Mouse (Mus musculus) activated CD4-positive, CD25-positive, alpha-beta regulatory T cell, adult 4 months (primary cell): ENCODE data around the gene Rin1. TPM values are rescaled to one million over a fixed set of nuclear protein-coding genes. Genes with fewer than 3 reads are reported as not detected.
"Not testable (repeated sequence)": the region's sequence is repeated elsewhere in the genome, so short reads cannot be mapped to it uniquely, and the experiment has no call there.

Experiments
- ATAC-seq: one replicate; pipeline ENCODE4 v1.8.0; 2017
- polyA plus RNA-seq, 2 experiments: library from polyadenylated mRNA; unstranded; fragments of 100-300 nt; shearing (Covaris generic); gene quantifications; one replicate each; pipeline ENCODE4 v1.2.1; 2017

Rin1 gene
- polyA plus RNA-seq: under 1 TPM in 1 of 2 experiments, not detected in 1; 0.13 TPM

DNA sequence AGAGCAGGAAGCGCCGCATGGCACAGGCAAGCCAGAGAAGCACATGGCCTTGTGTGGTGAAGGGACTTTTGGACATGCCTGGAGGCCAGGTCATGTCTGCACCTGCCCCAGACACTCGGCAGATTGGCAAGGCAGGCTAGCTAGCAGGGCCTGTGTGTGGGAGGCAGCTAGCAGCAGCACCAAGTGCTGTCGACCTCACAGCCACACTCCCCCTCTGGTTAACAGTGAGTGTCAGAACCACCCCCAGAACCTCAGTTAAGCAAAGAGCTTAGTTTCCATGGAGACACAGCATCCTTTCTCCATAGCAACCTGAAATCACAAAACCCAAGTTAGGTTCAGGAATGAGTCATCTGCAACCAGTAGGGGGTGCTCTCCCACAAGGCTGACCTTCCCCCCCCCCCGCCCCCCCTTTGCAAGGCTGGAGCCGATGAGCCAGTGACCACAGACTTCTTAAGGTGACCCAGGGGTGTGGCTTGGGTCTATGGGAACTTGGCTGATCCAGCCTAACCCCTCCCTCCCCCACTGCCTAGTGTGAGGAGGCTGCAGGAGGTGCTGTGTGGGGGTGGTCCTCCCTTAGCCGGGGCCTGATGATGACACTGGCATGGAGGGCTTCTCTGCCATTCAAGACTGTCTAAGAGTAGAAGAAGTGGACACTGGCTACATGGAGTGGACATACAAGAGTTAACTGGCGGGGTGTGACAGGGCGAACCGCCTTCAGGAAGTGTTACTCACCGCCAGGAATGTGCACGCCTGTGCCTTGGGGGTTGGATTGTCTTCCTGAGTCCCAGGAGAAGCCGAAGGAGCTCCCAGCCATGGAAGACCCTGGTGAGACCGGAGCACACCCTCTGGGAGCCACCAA is at the start of gene Rin1:
Gene Rin1, plus strand, starts transcription at position 435 of the 859 bp plus-strand sequence.
- peak; percentile 54 for ATAC-seq

DNA sequence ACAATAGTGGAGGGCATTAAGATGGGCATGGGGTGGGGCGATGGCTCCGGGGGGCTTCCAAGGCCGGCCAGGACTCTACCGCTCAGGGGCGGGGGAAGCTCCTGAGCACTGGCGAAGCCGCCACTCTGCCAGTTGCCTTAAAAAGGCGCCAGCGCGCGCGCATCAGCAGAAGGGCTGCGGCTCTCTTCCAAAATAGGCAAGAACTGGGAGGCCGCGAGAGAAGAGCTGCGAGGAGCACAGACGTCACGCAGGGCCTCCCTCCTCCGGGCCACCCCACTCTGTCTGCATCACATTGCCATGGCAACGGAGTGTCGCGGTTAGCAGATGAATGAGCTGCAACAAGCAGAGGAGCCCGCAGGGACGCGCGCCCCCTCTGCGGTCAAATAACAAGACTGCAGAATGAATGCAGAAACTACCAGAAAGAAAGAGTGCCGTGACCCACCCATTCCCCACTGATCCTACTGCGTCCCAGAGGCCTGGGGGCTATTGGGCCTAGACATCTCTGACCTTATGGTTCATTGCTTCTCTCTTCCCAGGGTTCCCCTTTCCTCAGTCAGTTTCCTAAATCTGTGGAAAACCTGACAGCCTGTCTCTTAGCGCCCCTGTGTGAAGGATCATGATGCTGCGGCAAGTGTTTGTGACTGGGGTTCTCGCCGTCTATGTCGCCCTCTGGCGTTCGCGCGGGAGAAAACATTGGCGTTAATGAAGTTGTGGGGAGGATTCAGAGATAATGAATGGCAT is 48.4 kb upstream of the Rin1 start:
- peak; percentile 90 for ATAC-seq

DNA sequence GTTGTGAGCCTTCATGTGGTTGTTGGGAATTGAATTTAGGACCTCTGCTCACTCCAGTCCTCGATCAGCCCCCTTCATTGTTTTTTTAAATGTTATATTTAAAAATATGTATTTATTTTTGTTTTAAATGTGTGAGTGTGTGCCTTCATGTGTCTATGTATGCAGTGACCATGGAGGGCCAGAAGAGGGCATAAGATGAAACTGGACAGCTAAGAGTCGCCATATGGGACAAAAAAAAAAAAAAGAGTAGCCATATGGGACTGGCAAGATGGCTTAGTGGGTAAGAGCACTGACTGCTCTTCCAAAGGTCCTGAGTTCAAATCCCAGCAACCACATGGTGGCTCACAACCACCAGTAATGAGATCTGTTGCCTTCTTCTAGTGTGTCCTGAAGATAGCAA is 46.6 kb upstream of the Rin1 start:
- not testable (repeated sequence) for ATAC-seq

DNA sequence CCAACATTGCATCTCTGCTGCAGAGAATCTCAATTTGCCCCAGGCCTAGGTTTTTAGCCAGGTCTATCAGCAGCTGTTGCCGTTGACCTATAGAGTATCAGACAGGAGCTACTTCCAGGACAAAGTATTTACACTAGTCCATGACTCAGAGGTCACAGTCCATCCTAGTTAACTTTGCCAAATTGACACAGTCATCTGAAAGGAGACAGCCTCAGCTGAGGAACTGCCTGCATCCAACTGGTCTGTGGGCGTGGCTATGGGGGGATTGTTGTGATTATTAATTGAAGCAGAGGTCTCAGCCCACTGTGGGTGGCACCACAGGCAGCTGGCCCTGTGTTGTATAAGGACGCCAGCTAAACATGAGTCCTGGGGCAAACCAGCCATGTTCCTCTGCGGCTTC is 45.4 kb upstream of the Rin1 start:
- ATAC-seq: no peak

DNA sequence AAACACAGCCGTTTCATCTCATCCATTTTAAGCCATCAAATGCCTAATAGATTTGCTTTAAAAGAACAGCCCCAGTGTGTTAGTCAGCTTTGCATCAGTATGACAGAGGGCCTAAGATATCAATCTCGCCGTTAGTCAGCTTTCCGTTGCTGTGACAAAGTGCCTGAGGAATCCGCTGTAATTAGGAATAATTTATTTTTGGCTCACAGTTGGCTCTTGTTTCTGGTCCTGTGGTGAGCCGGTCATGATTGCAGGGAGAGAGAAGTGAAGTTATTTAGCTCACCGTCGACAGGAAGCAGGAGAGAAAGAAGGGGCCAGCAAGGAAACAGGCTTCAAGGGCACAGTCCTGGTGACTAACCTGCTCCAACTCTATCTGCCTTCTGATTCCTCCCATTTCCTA is 37.1 kb upstream of the Rin1 start:
- ATAC-seq: no peak

DNA sequence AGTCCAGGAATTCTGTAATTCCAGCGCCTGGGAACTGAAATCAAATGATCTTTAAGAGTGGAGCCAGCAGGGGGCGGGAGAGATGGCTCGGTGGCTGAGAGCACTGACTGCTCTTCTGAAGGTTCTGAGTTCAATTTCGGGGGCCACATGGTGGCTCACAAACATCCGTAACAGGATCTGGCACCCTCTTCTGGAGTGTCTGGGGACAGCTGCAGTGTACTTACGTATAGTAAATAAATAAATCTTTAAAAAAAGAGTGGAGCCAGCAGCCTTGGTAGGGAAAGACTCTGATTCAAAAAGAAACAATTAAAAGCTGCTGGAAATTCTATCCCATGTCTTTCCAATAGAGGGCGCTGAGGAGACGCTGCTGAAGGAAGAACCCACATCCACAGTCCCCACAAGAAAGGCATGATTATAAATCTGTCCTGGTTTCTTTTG is 35.3 kb upstream of the Rin1 start:
- no peak for ATAC-seq

DNA sequence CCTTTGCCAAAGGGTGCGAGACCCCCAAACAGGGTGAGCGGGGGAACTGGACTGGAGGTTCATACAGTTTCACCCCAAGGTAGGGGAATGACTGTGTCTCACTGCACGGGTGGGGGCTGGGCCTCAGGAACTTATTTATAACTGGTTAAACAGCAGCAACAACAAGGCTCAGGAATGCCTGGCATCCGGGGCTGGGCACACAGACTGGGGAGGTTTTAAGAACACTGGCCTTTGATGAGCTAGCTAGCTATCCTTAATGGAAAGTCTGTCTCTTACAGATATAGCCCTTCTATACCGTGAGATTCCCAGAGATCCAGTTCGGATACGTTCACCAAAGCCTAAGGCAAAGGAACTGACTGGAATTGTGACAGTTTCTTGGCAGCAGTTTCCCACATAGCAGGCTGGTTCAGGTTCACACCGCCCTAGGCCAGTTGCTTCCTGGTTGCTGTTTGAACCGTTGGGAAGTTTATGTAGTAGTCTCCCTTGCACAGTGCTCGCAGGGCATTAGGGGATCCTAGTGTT is 34.0 kb upstream of the Rin1 start:
- ATAC-seq: no peak

DNA sequence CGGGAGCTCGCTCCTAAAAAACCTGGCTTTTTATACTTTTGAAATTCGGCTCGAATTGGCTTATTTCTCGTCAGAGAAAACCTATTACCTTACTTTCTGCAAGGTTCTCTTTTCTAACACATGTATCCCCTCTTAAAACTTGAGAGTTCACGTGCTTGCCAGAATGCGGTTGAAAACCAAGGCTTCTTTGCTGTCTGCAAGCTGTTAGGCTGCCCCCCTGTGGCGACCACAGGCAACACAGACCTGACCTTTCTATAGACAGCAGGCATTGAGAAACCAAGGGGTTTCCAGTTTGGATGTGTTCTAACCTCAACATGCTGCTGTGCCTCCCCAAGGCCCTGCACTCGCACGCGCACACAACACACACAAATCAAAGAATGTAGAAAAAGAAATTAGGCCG is 33.5 kb upstream of the Rin1 start:
- no peak for ATAC-seq

DNA sequence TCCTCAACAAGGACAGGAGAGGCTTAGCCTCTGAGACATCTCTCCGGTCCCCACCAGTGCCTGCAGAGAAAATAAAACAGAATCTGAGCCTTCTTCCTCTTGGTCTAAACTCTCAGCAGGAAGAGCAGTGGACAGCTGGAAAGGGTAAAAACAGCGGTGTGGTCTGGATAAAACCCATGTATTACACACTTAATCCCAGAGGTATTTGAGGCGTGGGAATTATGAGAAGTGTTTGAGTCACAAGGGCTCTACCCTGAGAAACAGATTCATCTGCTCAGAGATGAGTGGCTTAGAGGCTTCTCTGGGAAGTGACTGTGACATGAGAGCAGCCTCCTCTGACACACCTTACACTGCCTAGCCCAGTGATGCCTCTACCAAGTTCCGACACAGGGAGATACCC is 32.7 kb upstream of the Rin1 start:
- ATAC-seq: no peak

DNA sequence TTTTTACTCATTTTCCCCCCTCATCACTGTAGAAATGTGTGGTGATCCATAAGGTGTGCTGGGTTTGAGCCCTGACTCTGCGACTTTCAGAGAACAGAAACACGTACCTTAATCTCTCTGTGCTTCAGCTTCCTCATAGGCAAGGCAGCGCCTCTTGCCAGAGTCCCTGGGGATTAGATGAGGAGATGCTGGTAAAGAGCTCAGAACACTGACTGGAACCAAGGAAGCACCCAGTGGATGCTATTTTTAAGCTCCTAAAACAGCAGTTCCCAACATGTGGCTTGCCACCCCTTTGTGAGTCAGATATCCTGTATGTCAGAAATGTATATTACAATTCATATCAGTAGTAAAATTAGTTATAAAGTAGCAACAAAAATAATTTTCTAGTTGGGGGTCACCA is 32.1 kb upstream of the Rin1 start:
- ATAC-seq: no peak

DNA sequence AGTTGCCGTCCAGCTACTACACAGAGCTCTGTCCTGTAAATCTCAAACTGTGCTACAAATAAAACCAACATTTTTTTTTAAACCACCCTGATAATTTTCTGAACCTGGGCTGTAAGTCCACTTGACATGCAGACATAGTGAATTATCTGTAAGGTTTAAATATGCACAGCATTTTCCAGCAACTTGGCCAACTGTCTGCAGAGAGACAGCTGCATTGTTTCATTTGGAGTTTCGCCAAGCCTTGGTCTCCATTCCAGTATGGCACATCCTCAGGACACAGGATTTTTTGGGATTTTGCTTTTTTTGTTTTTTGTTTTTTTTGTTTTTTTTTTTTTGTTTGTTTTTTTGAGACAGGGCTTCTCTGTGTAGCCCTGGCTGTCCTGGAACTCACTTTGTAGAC is 28.9 kb upstream of the Rin1 start:
- no peak for ATAC-seq

DNA sequence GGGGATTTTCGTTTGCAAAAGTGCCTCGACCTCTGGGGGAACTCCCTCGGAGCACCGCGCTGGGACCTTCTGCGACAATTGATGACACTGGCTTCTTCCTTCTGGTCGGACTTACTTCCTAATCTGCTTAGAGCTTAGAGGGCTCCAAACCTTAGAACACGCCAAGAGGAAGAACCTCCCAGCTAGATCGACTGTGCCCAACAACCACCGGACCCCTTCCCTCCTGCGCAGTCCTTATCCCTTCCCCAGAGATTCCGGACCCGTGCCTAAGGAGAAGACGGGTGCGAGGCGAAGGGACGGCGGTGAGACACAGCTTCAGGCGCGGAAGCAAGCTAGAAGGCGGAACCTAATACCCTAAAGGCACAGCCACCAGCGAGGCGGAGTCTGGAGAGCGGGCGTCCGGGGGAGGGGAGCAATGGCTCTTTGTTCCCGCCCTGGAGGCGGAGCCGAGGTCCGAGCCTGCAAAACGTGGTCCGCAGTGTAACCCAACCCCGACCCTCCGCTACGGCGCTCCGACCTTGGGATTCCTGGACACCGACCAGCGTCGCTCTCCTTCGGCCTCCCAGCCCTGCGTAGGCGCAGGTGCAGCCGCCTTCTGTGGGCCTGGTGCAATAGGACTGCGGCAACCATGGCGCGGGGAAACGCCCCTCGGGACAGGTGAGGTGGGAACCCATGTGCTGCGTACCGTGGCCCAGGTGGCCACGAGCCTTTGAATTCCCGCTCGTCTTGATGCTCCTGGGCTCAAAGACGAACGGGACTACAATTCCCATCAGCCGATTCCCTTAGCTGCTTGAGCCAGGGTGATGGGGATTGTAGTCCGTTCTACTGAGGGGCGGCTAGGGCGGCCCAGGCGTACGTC is 26.4 kb upstream of the Rin1 start, which contains the start of gene Slc29a2:
Gene Slc29a2, plus strand, starts transcription at position 240 of the 859 bp plus-strand sequence.
- ATAC-seq: peak; percentile 90

DNA sequence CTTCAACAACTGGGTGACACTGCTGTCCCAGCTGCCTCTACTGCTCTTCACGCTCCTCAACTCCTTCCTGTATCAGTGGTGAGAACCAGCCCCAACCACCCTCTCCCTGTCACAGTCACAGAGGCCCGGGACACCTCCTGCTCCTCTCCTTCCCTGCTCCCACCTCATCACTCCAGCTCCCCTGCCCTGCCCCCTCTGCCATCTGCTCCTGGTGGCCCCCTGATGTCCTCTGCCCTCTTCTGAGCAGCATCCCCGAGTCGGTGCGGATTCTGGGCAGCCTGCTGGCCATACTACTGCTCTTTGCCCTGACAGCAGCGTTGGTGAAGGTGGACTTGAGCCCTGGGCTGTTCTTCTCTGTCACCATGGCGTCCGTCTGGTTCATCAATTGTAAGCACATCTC is 24.2 kb upstream of the Rin1 start:
- ATAC-seq: no peak

DNA sequence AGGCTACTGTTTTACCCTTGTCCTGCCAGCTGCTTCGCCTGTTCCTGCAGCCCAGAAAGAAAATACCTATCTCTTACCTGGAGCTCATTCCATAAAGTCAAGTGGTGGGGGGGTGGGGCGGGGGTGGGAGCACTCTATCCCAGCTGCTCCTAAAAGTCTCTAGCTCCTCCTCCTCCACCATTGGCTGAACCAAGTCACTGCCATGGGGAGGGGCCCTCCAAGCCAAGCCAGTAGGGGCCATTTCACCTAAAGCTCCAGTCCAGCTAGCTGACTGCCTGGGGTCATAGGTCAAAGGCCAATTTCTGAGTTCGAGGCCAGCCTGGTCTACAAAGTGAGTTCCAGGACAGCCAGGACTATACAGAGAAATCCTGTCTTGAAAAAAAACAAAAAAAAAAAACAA is 17.6 kb upstream of the Rin1 start:
- no peak for ATAC-seq

DNA sequence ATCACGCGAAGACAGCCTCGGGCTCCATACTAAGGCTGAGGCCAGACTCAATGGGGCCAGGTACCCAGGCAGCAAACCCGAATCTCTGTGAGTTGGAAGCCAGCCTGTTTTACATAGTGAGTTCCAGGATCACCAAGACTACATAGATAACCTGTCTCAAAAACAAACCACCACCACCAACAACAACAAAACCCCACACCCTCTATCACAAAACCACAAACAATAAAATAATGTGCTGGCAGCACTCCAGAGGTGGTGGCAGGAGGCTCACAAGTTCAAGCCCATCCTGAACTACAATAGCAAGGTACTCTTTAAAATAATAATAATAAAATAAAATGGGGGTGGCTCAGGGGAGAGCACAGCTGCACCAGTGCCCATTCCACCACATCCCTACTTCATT is 13.7 kb upstream of the Rin1 start:
- no peak for ATAC-seq

DNA sequence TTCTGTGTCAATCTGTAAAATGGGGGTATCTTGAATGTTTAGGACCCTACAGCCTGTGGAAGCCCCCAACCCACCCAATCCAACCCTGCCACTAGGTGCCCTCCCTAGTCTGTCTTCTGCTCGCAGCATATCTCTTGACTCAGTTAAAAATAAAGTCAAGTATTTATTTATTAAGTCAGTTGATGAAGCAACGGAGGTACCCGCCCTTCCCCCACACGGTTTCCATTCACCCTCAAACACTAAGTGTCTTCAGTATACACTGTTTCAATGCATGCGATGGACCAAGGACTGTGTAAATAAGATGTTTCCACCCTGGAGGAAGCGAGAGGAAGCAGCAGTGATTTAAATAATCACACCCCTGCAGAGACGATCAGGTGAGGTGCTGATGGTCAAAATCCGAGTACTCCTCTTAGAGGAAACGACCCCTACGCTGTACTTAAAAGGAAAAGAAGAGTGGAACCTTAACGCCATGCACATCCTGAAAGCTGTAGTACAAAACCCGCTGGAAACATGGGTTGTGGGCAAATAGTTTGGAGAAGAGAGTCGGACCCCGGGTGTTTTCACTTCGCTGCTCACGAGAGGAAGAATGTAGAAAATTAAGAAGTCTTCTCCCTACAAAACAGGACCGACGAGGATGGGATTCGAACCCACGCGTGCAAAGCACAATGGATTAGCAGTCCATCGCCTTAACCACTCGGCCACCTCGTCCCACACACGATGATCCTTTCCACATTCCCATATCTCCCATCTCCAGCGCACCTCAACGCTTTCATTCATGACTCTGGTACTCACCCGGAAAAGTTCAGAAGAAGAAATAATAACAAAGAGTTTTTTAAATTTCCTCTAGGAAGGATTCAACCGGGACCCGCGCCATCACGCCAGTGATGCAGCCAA is 12.4 kb upstream of the Rin1 start:
- no peak for ATAC-seq

DNA sequence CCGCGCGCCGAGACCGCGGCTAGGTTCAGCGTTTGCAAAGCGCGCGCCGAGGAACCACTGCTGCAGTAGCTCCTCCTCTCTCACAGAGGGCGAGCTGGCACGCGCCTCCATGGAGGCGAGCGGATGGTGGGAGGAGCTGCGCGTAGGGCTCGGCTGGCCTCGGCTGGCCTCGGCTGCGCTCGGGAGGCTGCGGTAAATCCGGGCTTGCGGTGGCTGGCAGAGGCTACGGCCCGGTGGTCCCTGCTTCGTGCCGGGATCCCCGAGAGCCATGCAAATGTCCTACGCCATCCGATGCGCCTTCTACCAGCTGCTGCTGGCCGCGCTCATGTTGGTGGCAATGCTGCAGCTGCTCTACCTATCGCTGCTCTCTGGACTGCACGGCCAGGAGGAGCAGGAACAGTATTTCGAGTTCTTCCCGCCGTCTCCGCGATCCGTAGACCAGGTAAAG is 11.5 kb upstream of the Rin1 start, which contains the start of the genes B4gat1 and AC124502.3:
Gene B4gat1, plus strand, starts transcription at position 118 of the 448 bp plus-strand sequence.
Gene AC124502.3, plus strand, starts transcription at position 183 of the 448 bp plus-strand sequence.
- ATAC-seq: peak; percentile 89

DNA sequence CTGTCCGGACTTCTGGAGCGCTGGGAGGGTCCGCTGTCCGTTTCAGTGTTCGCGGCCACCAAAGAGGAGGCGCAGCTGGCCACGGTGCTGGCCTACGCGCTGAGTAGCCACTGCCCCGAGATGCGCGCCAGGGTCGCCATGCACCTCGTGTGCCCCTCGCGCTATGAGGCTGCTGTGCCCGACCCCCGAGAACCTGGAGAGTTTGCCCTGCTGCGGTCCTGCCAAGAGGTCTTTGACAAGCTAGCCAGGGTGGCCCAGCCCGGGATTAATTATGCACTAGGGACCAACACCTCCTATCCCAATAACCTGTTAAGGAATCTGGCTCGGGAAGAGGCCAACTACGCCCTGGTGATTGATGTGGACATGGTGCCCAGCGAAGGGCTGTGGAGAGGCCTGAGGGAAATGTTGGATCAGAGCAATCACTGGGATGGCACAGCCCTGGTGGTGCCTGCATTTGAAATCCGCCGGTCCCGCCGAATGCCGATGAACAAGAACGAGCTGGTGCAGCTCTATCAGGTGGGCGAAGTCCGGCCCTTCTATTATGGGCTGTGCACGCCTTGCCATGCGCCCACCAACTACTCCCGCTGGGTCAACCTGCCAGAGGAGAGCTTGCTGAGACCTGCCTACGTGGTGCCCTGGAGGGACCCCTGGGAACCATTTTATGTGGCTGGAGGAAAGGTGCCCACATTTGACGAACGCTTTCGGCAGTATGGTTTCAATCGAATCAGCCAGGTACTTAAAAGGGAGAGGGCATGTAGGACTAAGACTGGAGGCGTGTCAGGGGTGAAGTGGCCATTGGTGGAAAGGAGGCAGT is 10.8 kb upstream of the Rin1 start:
- no peak for ATAC-seq

DNA sequence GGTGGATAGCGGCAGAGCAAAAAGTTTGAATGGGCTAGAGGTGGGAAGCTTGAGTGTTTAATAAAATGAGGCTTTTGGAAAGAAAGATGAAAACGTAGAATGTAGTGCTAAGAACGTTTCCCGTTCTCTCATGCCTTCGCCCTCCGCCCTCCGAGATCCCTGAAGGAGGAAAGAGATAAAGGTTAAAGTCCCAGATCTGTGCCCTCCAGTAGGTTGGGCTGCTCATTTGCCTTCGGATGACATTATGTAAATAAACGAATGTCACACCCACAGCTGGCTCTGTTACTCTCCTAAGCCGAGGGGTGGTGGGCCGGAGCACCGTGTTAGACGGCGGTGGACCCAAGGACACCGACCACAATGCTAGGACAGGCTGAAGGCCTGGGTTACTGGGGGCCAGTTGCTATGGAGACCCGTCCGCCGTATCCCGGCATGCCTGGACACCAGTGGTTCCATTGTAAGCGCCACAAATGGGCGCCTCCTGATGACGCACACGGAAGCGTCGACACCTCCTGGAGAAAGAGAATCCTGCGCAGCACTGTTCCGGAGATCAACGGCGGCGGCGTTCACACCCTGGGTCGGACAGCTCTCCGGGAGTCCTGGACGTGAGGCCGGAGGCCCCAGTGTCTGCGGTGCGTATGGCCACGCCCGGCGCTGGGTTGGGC is 9.3 kb upstream of the Rin1 start, which contains the start of gene Brms1:
Gene Brms1, plus strand, starts transcription at position 493 of the 662 bp plus-strand sequence.
- peak; percentile 64 for ATAC-seq

DNA sequence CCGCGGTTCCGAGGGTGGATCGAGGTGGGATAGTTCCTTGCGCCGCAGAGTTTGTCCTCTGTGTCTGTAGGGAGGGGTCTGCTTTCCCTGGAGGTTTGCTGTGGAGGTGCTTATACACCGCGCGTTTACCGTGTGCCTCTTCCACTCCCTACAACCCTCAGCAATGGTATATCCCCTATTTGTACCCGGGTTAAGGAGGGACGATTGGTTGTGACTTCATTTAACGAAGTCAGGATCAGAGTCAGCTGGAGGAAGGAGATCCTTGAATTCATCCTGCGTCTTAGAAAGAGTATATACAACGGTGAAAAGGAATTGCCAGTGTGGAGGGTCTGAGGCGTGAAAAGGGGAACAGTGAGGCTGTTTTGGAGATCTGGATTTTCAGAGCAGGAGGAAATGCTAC is 8.7 kb upstream of the Rin1 start:
- ATAC-seq: no peak
